Mouse (Mus musculus) mature B cell (primary cell): ENCODE measurements around the gene Lurap1l.

Source experiments
- in situ Hi-C: fragments of 300-500 bp; cut with MboI; formaldehyde crosslinking; loops from 2 replicates; pipeline ENCODE4 v1.14.3; 2019

Lurap1l gene

DNA sequence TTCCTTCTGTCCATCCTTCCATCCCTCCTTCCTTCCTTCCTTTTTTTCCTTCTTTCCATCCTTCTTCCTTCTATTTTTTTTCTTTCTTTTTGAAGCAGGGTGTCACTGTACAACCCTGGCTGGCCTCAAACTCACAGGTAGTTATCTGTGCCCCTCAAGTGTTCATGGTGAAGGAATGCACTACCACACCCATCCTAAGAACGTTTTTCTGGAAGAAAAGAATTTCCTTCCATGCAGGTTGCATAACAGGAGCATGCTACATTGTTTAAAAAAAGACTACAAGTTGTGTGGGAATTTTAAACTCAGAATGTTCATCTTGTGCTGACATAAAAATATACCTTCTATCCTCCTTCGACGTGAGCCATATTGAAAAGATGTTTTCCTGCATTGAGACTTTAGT, 7.4 kb downstream of the Lurap1l start:
- in situ Hi-C loops = no loop called here

DNA sequence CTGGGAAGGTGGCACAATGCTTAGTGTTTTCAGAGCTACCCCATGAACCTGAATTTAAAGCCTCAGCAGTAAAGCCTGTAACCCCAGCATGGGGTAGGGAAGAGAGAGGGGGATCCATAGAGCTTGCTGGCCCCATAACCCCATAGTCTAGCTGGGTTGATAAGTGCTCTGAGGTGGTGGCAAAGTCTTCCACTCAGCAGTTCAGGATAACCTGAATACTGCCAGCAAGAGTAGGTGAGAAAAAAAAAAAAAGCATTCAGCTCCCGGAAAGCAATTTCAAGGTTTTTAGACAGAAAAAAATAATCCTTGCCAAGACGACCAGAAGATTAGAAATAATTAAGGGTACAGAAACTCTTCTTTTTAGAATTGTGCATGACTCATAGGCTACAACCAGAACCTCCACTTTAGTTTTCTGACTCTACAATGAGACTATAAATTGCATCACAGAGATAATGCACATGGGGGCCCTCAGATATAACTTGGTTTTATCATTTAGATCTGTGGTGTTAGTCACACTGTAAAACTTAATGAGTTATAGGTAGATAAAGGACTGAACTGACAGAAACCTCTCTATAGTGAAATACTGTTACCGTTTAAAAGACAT, 8.2 kb downstream of the Lurap1l start:
- in situ Hi-C loops = no loop called here

DNA sequence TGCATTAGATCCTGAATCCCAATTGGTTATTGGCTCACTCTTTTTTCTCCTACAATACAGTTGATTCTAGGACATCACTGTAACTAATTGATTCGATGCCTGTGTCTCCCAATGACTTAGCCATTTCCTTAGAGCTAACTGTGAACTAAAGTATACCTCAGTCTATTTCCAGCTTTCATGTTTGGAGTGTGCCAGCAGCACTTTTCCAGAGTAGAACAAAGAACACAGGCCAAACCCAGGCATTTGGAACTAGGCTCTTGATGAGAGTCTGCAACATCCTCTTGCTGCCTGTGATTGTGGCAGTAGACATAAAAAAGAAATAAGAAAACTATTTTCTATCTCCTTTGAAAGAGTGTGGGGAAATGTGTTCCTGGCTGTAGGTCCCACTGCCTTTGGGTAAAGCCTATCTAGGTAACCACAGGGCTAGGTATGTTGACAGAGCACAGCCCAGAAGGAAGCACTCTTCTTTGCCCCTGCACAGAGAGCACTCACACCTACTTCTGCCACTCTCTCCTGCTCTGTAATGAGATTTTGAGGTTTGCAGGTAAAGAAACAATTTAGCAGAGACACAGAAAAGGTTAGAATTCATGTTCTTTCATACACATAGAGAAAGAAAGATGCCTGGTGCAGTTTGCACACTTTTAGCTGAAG, 8.9 kb downstream of the Lurap1l start:
- in situ Hi-C loops = no loop called here

DNA sequence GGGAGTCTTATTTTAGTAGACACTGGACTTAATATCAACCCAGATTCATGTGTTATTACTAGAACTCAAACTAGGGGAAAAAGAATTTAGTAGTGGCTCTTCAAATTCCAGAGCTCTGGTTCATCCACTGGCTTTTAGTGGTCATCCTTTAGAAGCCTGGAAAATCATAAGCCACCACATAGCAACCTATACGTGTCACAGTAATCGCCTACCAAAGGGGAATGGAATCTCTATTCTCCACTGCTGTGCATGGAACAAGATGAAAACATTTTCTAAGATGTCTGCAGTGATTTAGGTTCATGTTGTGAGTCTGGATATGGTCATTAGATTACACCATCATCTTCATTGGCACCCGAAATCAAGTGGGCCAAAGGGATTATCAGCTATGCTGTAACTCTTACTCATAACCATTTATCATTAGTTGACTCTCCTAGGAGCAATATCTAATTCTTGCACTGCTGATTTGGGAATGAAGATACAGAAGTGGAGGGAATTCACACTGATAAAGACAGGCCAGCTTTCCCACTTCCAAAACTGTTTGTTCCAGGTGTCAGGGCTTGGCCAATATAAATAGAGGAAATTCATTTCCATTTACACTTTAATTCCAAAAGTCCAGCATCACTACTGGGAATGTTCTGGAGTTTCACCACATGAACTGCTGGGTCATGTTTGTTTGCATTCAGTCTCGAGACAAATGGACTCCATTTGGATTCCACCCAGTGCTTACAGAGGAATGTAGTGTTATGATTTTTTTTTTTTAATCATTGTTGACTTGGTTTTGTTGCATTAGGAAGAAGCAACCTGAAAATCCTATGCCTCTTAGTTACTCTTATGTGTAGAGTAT, 11.4 kb downstream of the Lurap1l start:
- in situ Hi-C loops = no loop called here

DNA sequence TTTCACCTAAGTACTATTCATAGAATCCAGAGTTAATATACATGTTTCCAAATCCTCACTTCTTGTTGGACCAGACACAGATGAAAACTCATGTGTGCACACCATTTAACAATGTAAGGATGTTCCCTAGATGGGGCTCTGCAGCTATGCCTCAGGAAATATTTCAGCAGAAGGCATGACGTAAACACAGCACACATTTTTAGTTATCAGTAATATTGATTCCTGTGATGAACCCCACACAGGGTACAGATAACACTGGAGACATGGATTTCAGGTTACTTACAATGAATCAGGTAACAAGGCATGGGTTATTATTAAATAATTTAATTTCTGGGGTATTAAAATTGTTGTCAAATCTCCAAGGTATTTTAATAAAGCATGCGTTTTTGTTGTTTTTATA, 12.2 kb downstream of the Lurap1l start:
- in situ Hi-C loops = no loop called here

DNA sequence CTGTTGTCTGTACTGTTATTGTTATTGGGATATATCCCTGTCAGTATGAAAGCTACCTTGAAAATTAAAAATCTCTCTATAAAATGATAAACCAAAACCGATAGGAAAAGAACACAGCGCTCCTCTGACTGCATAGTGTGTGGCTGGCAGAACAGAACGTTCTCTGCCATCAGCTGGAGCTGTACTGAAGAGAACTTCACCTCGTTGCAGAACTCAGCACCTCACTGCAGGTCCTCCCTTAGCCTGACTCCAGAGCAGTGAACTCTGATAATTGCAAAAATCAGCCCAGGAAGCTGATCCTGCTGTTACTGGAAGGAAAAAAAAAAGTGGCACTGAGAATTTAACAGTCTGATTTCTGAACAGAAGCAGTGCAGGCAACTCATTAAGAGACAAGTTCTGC, 14.4 kb downstream of the Lurap1l start:
- in situ Hi-C loops = no loop called here

DNA sequence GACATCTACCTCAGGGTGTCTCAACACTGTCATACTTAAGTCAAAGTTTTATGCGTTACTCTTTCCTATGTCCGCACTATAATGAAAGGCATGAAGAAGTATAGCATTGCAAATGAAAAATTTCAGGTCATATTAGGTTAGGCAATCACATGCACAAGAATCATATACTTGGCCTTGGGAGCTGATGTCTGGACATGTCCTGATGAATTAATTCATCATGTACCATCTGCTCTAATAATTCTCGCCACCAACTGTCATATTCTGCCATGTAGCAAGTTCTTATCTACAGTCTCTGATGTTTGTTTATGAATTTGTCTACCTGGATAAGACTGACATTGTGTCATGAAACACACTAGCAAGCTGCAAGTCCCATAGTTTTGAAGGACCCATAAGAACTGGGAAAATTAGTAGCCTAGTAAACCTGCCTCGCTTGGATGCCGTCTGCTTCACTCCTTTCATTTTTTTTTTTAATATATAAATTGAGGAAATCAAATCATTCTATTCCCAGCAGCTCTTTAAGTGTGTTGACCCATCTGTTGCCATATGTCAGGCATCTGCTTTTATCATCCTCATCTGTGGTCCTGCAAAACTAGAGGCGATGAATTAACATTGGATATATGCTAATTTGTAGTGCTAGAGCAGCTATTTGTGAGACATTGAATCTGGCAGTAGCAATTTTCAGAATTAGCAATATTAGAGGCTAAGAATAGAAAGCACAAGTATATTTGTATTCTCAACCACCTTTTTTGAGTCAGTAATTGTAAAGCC, 15.5 kb downstream of the Lurap1l start:
- in situ Hi-C loops = no loop called here

DNA sequence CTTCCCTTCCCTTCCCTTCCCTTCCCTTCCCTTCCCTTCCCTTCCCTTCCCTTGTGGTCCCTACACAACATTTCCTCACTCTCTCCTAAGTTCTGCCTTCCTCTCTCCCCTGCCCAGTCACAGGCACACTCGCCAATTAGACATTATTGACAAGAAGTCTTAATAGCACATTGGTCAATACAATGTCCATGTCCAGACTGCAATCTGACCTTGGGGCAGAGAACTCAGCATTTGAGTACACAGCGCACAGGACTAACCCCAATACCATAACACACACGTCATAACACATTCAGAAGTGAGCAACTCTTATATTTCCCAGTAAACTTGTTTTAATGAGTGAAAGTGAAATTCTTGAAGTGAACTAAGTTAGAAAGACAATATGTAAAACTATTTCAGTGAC, 24.3 kb downstream of the Lurap1l start:
- in situ Hi-C loops = no loop called here

DNA sequence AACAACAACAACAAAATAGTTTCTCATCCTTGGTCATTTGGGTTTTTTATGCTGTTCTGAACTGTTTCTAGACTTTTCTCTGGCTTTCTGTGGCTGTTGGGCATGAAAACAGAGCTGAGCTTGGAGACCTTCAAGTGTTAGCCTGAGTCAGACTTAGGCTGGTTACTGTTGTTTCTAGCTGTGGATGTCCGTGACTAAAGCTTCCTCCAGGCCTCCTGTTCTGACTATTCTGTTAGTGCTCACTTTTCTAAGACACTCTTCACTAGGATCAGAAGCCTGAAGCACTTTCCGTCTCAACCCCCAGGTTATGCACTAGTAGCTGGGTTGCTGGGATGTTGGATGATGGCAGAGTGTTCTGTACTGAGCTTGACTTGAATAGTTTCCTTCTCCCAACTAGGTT, 28.7 kb downstream of the Lurap1l start:
- in situ Hi-C loops = no loop called here

DNA sequence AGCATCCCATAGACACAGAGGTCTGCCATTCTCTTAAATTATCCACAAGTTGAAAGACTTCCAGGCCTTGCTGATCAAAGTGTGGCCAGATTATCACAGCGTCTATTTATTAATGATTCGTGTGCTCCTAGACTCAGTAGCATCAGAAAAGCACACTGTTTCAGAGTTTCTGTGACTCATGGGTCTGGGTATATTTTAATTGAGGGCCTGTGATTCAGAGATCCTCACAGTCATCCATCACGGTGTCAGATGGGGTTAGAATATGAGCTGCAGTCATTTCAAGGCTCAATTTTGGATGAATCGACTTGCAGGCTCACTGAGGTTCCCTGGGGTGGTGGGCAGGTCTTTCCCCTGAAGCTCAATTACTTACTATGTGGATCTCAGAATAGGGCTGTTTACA, 30.5 kb downstream of the Lurap1l start:
- in situ Hi-C loops = no loop called here

DNA sequence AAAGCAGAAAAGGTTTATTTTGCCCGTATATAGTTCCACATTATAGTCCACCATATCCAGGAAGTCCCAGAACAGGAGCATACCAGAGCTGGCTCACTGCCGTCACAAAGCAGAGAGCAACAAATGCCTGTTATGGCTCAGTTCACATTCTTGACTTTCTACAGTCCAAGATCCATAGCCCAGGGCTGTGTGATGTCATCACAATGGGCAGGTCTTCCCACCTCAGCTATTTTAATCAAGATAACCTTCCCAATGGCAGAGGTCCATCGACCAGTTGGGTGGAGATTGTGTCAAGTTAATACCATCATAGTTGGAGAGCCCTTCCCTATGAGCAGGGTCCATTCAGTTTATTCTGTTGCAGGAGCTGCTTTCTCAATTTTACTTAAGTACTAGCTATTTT, 31.5 kb downstream of the Lurap1l start:
- in situ Hi-C loops = no loop called here

DNA sequence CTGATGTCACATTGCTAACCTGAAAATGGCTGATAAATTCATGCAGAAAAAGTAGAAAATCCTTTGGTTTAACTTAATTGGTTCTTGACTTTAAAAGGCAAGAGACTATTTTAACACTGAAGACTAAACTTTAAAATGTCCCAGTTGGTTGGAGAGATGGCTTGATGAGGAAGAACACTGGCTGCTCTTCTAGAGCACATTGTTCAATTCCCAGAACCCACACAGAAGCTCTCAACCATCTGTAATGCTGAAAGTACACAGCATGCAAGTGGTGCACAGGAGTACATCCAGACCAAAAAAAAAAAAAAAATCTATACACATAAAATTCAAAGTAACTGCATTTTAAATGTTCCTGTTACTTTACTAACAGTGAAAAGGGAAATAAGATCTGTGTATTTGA, 34.2 kb downstream of the Lurap1l start:
- in situ Hi-C loops = no loop called here

DNA sequence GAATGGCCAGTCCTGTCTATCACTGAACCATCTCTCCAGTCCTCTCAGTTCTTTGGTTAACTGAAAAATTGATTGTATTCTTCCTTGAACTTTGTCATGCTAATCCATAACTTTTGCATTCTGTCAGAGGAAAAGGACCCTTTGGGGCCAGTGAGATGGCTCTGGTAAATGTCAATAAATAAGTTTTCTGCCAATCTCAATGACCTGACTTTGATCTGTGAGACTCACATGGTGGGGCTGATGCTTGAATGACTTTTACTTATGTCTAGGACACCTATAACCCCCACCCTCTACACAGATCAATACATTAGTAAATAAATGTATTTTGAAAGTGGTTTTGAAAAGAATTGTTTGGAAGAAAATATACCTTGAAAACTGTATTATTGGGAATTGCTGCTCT, 38.7 kb downstream of the Lurap1l start:
- in situ Hi-C loops = no loop called here

DNA sequence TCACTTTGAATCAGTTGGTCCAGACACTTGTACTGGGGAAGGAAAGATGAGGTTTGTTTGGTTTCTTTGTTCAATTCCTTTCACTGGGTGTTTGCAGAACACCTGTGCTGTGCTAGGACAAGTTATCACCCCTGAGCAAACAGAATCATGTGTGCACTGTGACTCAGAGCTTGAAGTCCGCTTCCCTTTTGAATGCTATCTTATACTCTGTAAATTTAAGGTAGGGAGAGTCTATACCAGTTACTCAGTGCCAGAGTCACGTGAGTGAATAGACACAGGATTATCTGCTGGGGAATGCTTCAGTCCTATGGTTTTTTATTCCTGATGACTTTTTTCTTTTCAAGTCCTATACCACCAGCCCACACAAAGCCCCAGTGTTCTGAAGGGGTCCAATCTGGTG, 39.3 kb downstream of the Lurap1l start:
- in situ Hi-C loops = no loop called here

DNA sequence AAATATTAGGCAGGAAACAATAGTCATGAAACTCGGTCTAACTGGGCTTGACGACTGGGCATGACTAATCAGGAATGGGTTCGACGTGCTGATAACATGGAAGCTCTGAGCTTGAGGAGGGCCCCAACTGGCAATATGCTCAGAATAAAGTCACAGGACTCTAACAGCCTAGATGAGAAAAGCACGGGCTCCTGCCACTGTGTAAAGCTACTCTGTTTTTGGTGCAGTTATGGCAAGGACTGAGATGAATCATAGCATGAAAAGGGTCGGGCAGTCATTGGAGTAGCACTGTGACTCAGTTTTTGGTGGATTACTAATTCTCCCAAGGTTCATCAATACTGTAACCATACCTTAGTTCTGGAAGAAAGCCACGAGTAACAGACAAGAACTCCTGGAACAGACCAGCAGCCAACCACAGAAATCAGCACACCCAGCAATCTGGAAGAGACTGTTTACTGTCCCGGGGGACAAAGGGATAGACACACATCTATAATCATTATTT, 39.9 kb downstream of the Lurap1l start:
- in situ Hi-C loops = no loop called here

DNA sequence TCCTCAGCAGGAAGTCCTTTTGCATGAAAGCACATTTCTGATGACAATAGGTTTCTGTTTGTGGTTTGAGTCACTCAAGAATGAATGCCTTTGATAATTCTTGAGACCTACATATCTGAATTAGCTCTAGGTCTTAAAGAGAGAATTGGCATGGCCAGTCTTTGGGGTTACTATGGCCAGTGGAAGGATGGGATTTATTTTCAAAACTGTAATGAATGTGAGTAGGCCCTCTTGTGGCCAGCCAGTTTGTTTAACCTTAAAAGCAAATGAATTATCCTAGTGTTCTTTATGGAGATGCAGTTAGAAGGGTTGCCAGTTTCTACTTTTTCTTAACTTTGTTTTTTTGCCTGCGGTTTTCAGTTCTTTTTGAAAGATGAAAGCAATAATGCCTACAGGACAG, 42.2 kb downstream of the Lurap1l start:
- in situ Hi-C loops = no loop called here

DNA sequence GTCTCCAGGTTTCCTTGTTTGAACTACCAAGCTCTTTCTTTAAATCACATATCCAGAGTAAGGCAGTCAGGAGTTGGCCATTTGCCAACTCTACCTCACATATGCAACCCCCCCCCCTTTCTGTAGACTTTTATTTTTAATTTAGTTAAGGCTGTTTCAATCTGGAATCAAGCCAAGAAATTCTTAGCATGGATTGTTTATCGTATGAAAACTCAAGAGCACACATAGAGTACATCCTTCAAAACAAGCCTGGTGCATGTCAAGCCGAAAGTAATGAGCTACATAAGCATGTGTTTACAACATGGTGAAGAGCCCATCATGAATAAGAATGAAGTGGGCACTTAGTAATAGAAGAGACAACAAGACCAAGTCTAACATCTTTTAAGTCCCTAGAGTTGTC, 45.5 kb downstream of the Lurap1l start:
- in situ Hi-C loops = no loop called here

DNA sequence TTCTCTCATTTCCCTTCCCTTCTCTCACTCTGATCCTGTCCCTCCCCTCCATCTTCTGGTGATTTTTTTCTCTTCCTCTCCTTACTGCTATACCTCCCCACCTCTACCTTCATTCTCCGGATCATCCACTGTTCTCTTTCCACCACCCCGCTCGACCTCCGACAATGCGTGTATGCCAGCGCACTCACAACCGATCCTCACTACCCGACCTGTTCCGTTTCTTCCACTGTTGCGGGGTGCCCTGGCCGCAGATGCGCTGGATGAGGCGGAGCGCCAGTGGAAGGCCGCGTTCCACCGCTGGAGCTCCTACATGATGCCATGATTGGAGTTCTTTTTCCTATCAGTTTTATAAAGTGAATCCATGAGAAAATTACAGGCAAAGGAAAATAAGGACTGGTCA, 57.1 kb downstream of the Lurap1l start:
- in situ Hi-C loops = no loop called here

DNA sequence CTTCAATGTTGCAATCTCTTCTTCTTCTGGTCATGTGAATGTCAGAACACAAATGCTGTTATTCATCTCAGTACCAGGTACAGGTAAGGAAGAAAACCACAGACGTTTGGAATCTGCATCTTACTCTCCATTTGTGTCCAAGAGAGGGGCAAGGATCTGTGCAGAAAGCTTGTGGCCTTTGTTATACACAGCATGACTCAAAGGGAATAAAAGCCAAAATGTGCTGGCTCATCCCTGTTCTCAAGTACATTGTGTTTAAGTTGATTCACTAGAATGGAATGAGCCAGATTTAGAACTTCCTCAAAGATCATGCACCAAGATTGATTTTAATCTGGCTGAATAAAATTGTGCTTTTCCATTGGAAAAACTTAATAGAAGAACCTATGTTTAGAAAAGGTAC, 61.4 kb downstream of the Lurap1l start:
- in situ Hi-C loops = no loop called here

DNA sequence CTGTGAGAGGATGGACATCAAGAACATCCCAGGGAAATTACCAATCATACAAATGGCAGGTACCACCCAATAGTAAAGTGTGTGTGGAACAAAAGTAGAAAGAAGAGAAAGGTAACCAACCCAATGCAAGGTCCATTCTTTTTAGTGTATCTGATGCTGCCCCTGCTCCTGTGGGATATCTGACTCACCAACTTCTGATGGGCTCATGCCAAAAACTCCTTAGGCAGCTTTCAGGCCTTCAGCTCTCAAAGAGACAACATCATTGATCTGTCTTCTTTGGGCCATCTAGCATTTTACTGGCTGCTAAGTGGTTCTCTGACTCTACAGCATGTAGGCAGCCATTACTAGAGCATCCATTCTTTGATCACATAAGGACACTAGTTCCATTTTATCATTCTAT, 63.5 kb downstream of the Lurap1l start:
- in situ Hi-C loops = no loop called here

DNA sequence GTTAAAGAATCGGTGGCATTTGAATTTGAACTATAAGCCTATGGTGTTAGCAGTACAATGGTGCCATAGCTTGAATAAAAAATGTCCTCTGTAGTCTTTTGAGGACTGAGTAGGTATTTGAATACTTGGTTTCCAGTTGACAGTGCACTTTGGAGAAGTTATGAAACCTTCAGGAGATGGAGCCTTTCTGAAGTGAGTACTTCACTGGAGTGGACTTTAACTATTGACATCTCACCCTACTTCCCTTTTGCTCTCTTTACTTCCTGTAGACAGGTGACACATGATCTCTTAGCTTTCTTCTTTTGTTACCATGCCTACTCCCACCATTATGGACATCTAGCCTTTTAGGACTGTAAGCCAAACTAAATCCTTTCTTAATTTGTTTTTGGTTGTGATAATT, 80.4 kb downstream of the Lurap1l start:
- in situ Hi-C loops = no loop called here

DNA sequence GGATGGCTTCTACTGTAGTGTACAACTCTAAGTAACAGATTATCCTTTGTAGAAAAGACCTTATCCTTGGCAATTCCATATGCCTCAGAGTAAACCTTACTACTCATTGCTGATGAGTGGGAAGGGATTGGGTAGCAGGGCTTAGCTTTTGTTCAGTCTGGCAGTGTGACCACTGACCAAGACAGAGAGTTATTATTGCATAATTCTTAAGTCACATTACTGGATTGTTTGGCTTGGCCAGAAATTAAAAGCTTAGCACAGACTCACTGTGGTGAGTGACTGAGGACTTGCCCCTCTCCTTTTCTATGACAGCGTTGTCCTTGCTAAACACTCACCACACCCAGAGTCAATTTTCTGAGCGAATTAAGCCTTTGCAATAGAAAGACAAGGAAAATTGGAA, 93.1 kb downstream of the Lurap1l start:
- in situ Hi-C loops = no loop called here
